Mouse (Mus musculus): ENCODE measurements at regions not wholly inside any gene's neighbourhood (a gene's known extent, or its start where the extent isn't known, plus 50 kb on each side); places are given as distances from the start of the nearest gene placed in this dataset.

DNA sequence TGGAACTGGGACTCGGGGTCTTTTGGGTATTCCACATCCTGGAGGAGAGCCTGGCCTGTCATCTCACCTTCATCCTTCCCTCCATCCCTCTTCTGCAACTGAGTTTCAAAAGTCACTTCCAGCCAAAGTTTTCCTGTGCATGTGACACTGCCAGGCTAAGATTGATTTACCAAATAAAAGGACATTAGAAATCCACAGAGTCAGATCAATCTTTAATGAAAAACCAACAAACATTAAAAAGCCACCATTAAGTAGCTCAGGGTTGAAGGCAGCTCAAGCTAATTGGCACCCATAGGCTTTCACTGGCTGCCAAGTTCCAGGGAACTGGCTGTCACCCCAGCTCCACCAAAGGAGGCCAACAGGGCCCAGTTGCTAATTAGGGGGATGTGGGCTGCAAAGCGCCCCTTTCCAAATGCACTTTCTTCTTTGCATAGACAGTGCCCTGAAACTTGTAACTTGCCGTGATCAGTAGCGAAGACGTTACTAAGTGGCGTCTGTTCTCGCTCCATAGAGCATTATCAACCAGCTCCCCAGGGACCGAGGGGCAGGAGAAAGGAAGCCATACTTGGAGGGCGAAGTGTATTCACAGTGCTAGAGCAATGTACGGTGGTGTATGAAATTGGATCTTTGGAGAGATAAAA is 464.6 kb upstream of the Gm19410 start:
- Histone ChIP-seq H3K36me3 (no peaks in the 10 kb centered on the region), H3K9me3 (no peaks in the 10 kb centered on the region), H3K4me3 (replicated peaks) (no peak overlapping the region), H3K4me1 (replicated peaks) (no peaks in the 10 kb centered on the region), H3K4me2 (replicated peaks) (no peak overlapping the region), H3K27me3 (replicated peaks) (no peaks in the 10 kb centered on the region), H3K9ac (no peak overlapping the region), H3K27ac (no peak overlapping the region)
- 85% methylated on average over 10 of the region's 10 CpGs for WGBS
- ATAC-seq, result no peak

DNA sequence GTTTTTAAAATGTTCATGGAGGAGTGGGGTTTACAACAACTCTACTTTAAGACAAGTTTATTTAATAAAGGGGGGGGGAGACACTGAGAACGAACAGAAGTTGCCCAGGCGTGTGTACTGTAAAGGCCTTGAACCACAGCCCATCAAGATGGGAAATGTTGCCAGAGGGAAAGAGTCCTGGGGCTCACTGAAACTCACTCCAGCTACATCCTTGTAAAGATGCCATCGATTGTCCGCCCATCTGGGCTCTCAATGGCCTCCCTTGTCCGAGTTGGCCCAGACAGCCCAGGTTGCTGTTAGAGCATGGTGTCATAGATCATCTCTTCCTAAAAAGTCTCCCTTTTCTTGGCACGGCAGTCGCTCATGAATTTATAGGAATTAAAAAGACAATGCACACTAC is 462.7 kb upstream of the Gm19410 start:
- Histone ChIP-seq H3K9me3 (no peaks in the 10 kb centered on the region), H3K36me3 (no peaks in the 10 kb centered on the region), H3K4me1 (replicated peaks) (no peaks in the 10 kb centered on the region), H3K4me3 (replicated peaks) (no peak overlapping the region), H3K27me3 (replicated peaks) (no peaks in the 10 kb centered on the region), H3K9ac (no peak overlapping the region), H3K4me2 (replicated peaks) (no peak overlapping the region), H3K27ac (no peak overlapping the region)
- ATAC-seq, result no peak
- WGBS, result 90% methylated on average over 7 of the region's 7 CpGs

DNA sequence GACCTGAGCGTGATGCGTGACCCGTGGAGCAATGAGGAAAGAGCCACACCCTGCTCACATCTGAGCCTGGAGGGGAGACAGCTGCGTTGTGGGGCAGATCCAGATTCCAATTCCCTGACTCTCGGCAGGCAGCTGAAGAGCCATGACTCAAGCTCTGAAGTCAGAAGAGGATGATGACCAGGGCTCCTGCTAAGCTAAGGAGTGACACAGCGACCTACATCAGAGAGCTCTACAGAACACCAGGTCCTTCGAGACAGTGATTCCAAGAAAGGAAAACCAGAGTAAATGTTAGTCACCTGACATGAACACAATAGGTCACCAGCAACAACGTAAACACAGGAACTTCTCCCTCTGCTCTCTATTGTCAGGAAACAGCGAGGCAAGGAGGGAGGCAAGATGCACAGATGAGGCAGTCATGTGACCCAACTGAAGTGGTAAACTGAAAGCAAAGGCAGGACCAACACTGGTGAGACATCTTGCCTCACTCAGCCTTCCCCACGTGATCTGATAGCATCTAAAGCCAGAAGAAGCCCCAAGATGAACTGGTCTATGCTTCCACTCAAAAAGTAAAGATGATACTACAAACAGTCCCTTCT is 444.2 kb upstream of the Gm19410 start:
- no peak overlapping the region for H3K27ac ChIP-seq
- H3K9ac ChIP-seq, result no peak overlapping the region
- WGBS, result 63% methylated on average over 10 of the region's 10 CpGs
- no peak overlapping the region for H3K4me3 ChIP-seq (replicated peaks)
- H3K36me3 ChIP-seq, result no peaks in the 10 kb centered on the region
- H3K4me2 ChIP-seq (replicated peaks), result no peak overlapping the region
- ATAC-seq, result no peak
- no peaks in the 10 kb centered on the region for H3K4me1 ChIP-seq (replicated peaks)
- no peaks in the 10 kb centered on the region for H3K27me3 ChIP-seq (replicated peaks)
- no peaks in the 10 kb centered on the region for H3K9me3 ChIP-seq

DNA sequence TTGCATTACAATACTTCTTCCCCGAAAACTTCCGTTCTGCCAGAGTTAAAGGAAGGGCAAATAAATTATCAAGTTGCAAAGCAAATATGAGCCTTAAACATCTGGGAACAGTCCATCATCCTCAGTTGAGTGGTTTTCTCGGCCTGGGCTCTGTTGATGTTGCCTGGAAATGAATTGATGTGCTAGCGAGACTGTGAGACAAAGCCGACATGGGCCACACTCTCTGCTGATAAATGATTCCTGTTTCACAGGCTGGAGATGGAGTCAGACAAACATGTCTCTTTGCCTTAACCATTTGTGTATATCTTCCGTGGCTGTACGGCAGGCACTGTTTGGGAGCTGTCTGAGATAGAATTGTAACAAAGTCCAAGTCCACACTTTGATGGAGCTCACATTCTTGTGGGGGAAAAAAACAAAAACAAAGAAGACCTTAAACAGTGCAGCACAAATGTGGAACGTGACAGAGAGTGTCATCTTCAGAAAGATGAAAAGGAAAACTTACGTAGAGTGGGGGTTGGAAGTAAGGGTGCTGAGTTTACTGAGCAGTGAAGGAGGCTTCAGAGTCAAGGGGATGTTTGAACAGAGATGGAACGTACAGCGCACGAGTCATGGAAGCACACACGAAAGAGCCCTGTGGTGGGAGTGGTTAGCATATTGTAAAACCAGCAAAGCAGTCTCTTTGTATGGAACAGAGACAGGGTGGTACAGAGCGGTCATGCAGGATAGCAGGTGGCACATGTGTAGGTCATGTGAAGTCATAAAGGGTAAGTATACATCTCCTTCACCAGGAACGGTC is 442.2 kb upstream of the Gm19410 start:
- WGBS, result 37% methylated on average over 15 of the region's 15 CpGs
- Histone ChIP-seq H3K4me2 (replicated peaks) (no peak overlapping the region), H3K9me3 (no peaks in the 10 kb centered on the region), H3K27me3 (replicated peaks) (no peaks in the 10 kb centered on the region), H3K9ac (no peak overlapping the region), H3K36me3 (no peaks in the 10 kb centered on the region), H3K27ac (no peak overlapping the region), H3K4me1 (replicated peaks) (no peaks in the 10 kb centered on the region), H3K4me3 (replicated peaks) (no peak overlapping the region)
- ATAC-seq, result no peak

Measured in intestine, embryonic 15.5 days (tissue).